Mouse (Mus musculus) ES-Bruce4 (cell line): ENCODE measurements at regions not wholly inside any gene's neighbourhood (a gene's known extent, or its start where the extent isn't known, plus 50 kb on each side); places are given as distances from the start of the nearest gene placed in this dataset.

ENCODE experiments used
- CTCF ChIP-seq: IDR thresholded peaks from one replicate; pipeline ENCODE4 v1.8.1; 2011; ENCODE audit warnings: low read depth, low read length
- EP300 ChIP-seq: IDR thresholded peaks from 2 replicates; pipeline ENCODE4 v1.6.1; 2011; ENCODE audit warnings: low read depth, low read length; ENCODE audit not compliant: insufficient read depth
- POLR2A ChIP-seq: IDR thresholded peaks from one replicate; pipeline ENCODE4 v1.8.1; 2011; ENCODE audit warnings: low read length; ENCODE audit not compliant: insufficient read depth

- TF ChIP-seq POLR2A = no peak
- TF ChIP-seq CTCF = no peak
- TF ChIP-seq EP300 = no peak
Observed at GRCm38 (mm10) chr4:10770026-10770643, 104.2 kb upstream of the 2610301B20Rik start.
